Mouse (Mus musculus) right cerebral cortex, adult 18-20 months (tissue): ENCODE data around the gene Gldn.
A peak's percentile ranks its signal among the peaks of the same experiment; 100 is the strongest.

Source experiments
- DNase-seq: peaks from one replicate; pipeline ENCODE4 v3.0.0; 2022; ENCODE audit warnings: mixed read lengths

The Gldn gene

GRCm38 (mm10) chr9:54286331-54286987 lies at the start of gene Gldn:
Gene Gldn (plus strand): TSS chr9:54286486.
- peak; percentile 2 for DNase-seq

- no peak for DNase-seq
Measured at GRCm38 (mm10) chr9:54244869-54245665, 41.2 kb upstream of the Gldn start.

- no peak for DNase-seq
Measured at GRCm38 (mm10) chr9:54264754-54265153, 21.5 kb upstream of the Gldn start.

GRCm38 (mm10) chr9:54268010-54268409 lies 18.3 kb upstream of the Gldn start, which contains the start of gene Cyp19a1:
Gene Cyp19a1 (minus strand): TSS chr9:54268110.
- DNase-seq, result no peak

- DNase-seq, result no peak
Measured at GRCm38 (mm10) chr9:54269987-54270386, 16.3 kb upstream of the Gldn start.

GRCm38 (mm10) chr9:54270889-54271288 lies 15.4 kb upstream of the Gldn start:
- no peak for DNase-seq

GRCm38 (mm10) chr9:54275283-54275682 lies 11.0 kb upstream of the Gldn start:
- DNase-seq, result no peak

- no peak for DNase-seq
Measured at GRCm38 (mm10) chr9:54279046-54279589, 7.2 kb upstream of the Gldn start.

GRCm38 (mm10) chr9:54287804-54288203 lies 1.5 kb downstream of the Gldn start:
- DNase-seq, result no peak

- DNase-seq, result no peak
Measured at GRCm38 (mm10) chr9:54299389-54299788, 13.1 kb downstream of the Gldn start.

- DNase-seq, result no peak
Measured at GRCm38 (mm10) chr9:54299792-54300191, 13.5 kb downstream of the Gldn start.

GRCm38 (mm10) chr9:54301255-54301654 lies 15.0 kb downstream of the Gldn start:
- DNase-seq, result peak; percentile 15

GRCm38 (mm10) chr9:54308209-54308608 lies 21.9 kb downstream of the Gldn start:
- DNase-seq, result no peak

GRCm38 (mm10) chr9:54308751-54309358 lies 22.6 kb downstream of the Gldn start:
- no peak for DNase-seq

- no peak for DNase-seq
Measured at GRCm38 (mm10) chr9:54316363-54316762, 30.1 kb downstream of the Gldn start.

GRCm38 (mm10) chr9:54323456-54323855 lies 37.2 kb downstream of the Gldn start:
- peak; percentile 5 for DNase-seq

- DNase-seq, result no peak
Measured at GRCm38 (mm10) chr9:54329201-54329600, 42.9 kb downstream of the Gldn start.

GRCm38 (mm10) chr9:54335582-54335981 lies 49.3 kb downstream of the Gldn start:
- DNase-seq, result no peak

GRCm38 (mm10) chr9:54336532-54337144 lies 50.4 kb downstream of the Gldn start:
- peak; percentile 57 for DNase-seq

GRCm38 (mm10) chr9:54342026-54342425 lies 55.7 kb downstream of the Gldn start:
- no peak for DNase-seq

- no peak for DNase-seq
Measured at GRCm38 (mm10) chr9:54356756-54357155, 70.5 kb downstream of the Gldn start.
